Mouse (Mus musculus): ENCODE measurements around the gene Skap2. TPM values are rescaled to one million over a fixed set of nuclear protein-coding genes. Genes with fewer than 3 reads are reported as not detected.

The Skap2 gene
- 7.9 and 9.2 TPM in 2 replicates for polyA plus RNA-seq (2016; fragmentation: Nextera tagmentation; extraction: Ambion mirVana)

DNA sequence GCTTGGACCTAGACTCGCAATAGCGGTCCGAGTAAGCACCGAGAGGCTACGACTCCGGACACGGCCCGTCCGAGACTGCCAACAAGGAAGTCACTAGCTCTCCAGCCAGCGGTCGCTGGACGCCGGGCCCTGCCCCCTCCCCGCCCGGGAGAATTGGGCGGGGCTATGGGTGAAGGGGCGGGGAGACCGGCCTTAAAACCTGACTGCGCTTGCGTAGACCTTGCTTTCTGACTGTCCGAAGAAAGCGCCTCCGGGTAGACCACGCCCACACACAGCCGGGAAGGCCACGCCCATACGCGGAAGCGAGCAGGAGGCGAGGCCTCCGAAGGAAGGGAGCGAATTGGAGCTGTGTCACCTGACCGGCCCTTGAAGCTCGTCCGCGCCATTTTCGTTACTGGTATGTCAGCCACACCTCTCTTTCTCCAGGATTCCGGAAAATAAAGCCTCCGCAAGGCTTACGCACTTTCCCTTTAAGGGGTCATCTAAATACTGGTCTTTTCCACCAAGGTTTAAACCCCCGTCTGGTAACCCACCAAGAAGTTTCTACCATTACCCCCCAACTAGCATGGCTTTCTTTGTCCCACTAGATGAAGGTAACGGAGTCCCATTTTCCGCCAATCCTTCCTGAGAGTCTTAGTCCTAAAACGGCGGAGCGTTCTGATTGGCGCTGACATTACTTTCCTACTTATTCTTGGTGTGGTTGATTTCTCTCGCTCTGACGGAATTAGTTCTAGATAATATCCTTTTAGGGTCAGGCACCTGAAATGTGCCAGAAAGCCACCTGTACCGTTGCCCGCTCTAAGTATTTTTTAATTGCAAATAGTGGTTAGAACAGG, at the start of gene Skap2:
Gene Skap2 (minus strand): TSS at position 141 of the 836 bp plus-strand sequence.
- Histone ChIP-seq H3K27me3 (peaks cover 38% of the 10 kb centered on the region), H3K4me2 (replicated peaks) (peak within 1 kb of the TSS; percentile 84), H3K4me1 (no peaks in the 10 kb centered on the region), H3K9me3 (no peaks in the 10 kb centered on the region), H3K4me3 (peak within 1 kb of the TSS; percentile 56), H3K27ac (no peak within 1 kb of the TSS), H3K36me3 (no peaks in the 10 kb centered on the region), H3K9ac (peak within 1 kb of the TSS; percentile 35)
- peak; percentile 92 for ATAC-seq (ENCODE audit: insufficient number of reproducible peaks, insufficient read depth, low FRiP score, low TSS enrichment)
- under 1% methylated on average over 50 of the region's 51 CpGs for WGBS

DNA sequence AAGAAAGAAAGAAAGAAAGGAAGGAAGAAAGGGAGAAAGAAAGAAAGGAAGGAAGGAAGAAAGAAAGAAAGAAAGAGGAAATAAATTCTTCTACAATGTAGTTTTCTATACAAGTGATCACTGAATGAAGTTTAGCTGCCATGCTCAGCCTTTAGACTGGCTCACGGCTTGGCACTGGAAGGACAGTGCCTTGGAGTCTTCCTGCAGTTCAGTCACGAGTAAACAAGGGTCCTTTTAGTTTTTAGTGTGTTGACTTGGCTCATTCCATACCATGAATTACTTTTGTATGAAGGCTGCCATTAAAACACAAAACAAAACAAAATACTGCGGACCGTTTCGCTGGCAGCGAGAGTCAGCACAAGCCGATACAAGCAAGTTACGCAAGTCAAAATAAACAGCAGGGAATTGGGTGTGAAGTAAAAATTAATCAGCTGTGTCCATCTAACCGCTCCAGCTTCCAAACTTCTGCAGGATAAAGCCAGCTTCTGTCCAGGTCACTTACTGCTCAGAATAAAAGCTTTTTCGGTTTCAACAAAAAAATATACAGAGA, 46.6 kb upstream of the Skap2 start:
- H3K4me2 ChIP-seq (replicated peaks), result no peak overlapping the region
- WGBS, result 59% methylated on average over 10 of the region's 10 CpGs
- 0 out of 2 replicates have a peak, but pooled peaks cover 8% of the 10 kb centered on the region for H3K27me3 ChIP-seq
- no peak overlapping the region for H3K4me3 ChIP-seq
- no peaks in the 10 kb centered on the region for H3K36me3 ChIP-seq
- H3K4me1 ChIP-seq, result peaks cover 3% of the 10 kb centered on the region; the same call in 1 of the 2 replicates
- no peak overlapping the region for H3K9ac ChIP-seq
- no peaks in the 10 kb centered on the region for H3K9me3 ChIP-seq
- no peak for ATAC-seq (ENCODE audit: insufficient number of reproducible peaks, insufficient read depth, low FRiP score, low TSS enrichment)
- H3K27ac ChIP-seq, result no peak overlapping the region

- 73% methylated on average over 5 of the region's 5 CpGs for WGBS
- H3K4me2 ChIP-seq (replicated peaks), result no peak overlapping the region
- ATAC-seq (ENCODE audit: insufficient number of reproducible peaks, insufficient read depth, low FRiP score, low TSS enrichment), result no peak
- H3K9me3 ChIP-seq, result no peaks in the 10 kb centered on the region
- no peak overlapping the region for H3K27ac ChIP-seq
- H3K36me3 ChIP-seq, result no peaks in the 10 kb centered on the region
- H3K9ac ChIP-seq, result no peak overlapping the region
- H3K27me3 ChIP-seq, result 0 out of 2 replicates have a peak, but pooled peaks cover 8% of the 10 kb centered on the region
- peaks cover 9% of the 10 kb centered on the region for H3K4me1 ChIP-seq
- H3K4me3 ChIP-seq, result no peak overlapping the region
These were observed 45.8 kb upstream of the Skap2 start for GRCm38 (mm10) chr6:52058120-52058519.

GRCm38 (mm10) chr6:52053567-52054561, 41.5 kb upstream of the Skap2 start:
- H3K9me3 ChIP-seq, result no peaks in the 10 kb centered on the region
- H3K4me2 ChIP-seq (replicated peaks), result no peak overlapping the region
- H3K27ac ChIP-seq, result no peak overlapping the region
- no peak overlapping the region for H3K9ac ChIP-seq
- no peaks in the 10 kb centered on the region for H3K36me3 ChIP-seq
- 57% methylated on average over 15 of the region's 15 CpGs for WGBS
- H3K27me3 ChIP-seq, result 0 out of 2 replicates have a peak, but pooled peaks cover 8% of the 10 kb centered on the region
- H3K4me3 ChIP-seq, result no peak overlapping the region
- peaks cover 7% of the 10 kb centered on the region for H3K4me1 ChIP-seq
- no peak for ATAC-seq (ENCODE audit: insufficient number of reproducible peaks, insufficient read depth, low FRiP score, low TSS enrichment)

DNA sequence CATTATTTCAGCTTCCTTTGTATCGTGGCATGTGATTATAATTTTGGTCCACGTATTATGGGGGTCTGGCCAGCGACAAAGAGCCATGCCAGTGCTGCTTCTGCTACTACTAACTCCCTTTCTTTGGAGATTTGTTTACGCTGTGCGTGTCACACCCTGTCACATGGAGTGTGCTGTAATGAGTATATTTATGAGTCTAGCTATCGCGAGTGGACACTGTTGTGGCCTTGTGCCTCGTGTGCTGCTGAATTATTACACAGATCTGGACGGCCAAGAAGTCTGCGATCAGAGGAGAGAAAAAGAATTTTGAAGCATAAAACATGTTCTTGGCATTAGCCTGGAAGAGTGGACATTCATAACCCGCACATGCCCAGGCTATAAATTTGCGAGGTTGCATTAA, 37.7 kb upstream of the Skap2 start:
- ATAC-seq (ENCODE audit: insufficient number of reproducible peaks, insufficient read depth, low FRiP score, low TSS enrichment), result no peak
- Histone ChIP-seq H3K4me3 (no peak overlapping the region), H3K4me2 (replicated peaks) (no peak overlapping the region), H3K4me1 (peaks cover 6% of the 10 kb centered on the region), H3K9me3 (no peaks in the 10 kb centered on the region), H3K27me3 (no peaks in the 10 kb centered on the region), H3K27ac (no peak overlapping the region), H3K36me3 (no peaks in the 10 kb centered on the region), H3K9ac (no peak overlapping the region)
- 89% methylated on average over 12 of the region's 12 CpGs for WGBS

- Histone ChIP-seq H3K9ac (no peak overlapping the region), H3K27me3 (no peaks in the 10 kb centered on the region), H3K4me3 (no peak overlapping the region), H3K36me3 (no peaks in the 10 kb centered on the region), H3K4me1 (no peaks in the 10 kb centered on the region), H3K27ac (no peak overlapping the region), H3K9me3 (no peaks in the 10 kb centered on the region), H3K4me2 (replicated peaks) (no peak overlapping the region)
- no peak for ATAC-seq (ENCODE audit: insufficient number of reproducible peaks, insufficient read depth, low FRiP score, low TSS enrichment)
- WGBS, result 43% methylated on average over 5 of the region's 5 CpGs
These were observed 33.2 kb upstream of the Skap2 start for GRCm38 (mm10) chr6:52045517-52045916.

DNA sequence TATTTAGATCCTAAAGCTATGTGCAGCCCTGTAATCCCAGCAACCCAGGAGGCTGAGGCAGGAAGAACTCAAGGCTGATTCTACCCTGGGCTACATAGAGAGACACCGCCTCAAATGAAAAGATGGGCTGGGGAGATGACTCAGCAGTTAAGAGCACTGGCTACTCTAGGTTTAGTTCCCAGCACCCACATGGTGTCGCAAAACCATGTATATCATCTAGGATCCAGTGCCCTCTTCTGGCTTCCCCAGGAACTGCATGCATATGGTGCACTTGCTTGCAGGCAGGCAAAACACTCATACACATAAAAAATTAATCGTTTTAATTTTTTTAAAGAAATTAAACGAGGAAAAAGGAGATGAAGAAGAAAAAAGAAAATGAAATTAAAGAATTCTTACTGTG, 23.7 kb upstream of the Skap2 start:
- Histone ChIP-seq H3K4me2 (replicated peaks) (no peak overlapping the region), H3K9ac (no peak overlapping the region), H3K9me3 (no peaks in the 10 kb centered on the region), H3K4me3 (no peak overlapping the region), H3K36me3 (no peaks in the 10 kb centered on the region), H3K27me3 (no peaks in the 10 kb centered on the region), H3K4me1 (no peaks in the 10 kb centered on the region), H3K27ac (no peak overlapping the region)
- ATAC-seq (ENCODE audit: insufficient number of reproducible peaks, insufficient read depth, low FRiP score, low TSS enrichment), result no peak
- 87% methylated on average over 4 of the region's 4 CpGs for WGBS

DNA sequence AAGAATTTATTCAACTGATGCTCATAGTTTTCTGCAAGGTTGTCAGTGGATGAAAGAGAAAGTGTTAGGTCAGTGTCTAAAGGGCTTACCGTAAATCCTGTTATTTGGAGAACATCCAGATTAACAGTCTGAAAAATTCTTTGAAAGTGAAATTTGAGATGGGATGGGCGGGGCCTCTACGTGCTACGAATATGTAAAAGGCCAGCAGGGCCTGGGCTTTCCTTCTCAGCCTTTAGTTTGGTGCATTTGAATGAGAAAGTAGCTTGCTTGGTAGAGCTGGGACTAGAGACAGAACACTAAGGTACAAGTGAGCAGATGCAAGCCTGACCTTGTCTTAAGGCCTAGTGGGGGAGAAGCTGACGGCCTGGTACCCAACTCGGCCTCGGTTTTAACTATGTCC, 18.8 kb upstream of the Skap2 start:
- no peak overlapping the region for H3K4me2 ChIP-seq (replicated peaks)
- H3K36me3 ChIP-seq, result no peaks in the 10 kb centered on the region
- H3K9me3 ChIP-seq, result no peaks in the 10 kb centered on the region
- no peak overlapping the region for H3K27ac ChIP-seq
- no peaks in the 10 kb centered on the region for H3K4me1 ChIP-seq
- H3K4me3 ChIP-seq, result no peak overlapping the region
- no peak for ATAC-seq (ENCODE audit: insufficient number of reproducible peaks, insufficient read depth, low FRiP score, low TSS enrichment)
- no peaks in the 10 kb centered on the region for H3K27me3 ChIP-seq
- H3K9ac ChIP-seq, result no peak overlapping the region
- 44% methylated on average over 7 of the region's 7 CpGs for WGBS

- Histone ChIP-seq H3K4me3 (no peak overlapping the region), H3K9ac (no peak overlapping the region), H3K27ac (no peak overlapping the region), H3K36me3 (no peaks in the 10 kb centered on the region), H3K9me3 (no peaks in the 10 kb centered on the region), H3K4me1 (peaks cover 3% of the 10 kb centered on the region; the same call in 1 of the 2 replicates), H3K4me2 (replicated peaks) (no peak overlapping the region), H3K27me3 (no peaks in the 10 kb centered on the region)
- ATAC-seq (ENCODE audit: insufficient number of reproducible peaks, insufficient read depth, low FRiP score, low TSS enrichment), result no peak
- 89% methylated on average over 7 of the region's 7 CpGs for WGBS
These were observed 15.8 kb upstream of the Skap2 start for GRCm38 (mm10) chr6:52028131-52028530.

- no peak overlapping the region for H3K9ac ChIP-seq
- WGBS, result 78% methylated on average over 4 of the region's 4 CpGs
- ATAC-seq (ENCODE audit: insufficient number of reproducible peaks, insufficient read depth, low FRiP score, low TSS enrichment), result no peak
These were observed 14.8 kb upstream of the Skap2 start for GRCm38 (mm10) chr6:52027181-52027580.

DNA sequence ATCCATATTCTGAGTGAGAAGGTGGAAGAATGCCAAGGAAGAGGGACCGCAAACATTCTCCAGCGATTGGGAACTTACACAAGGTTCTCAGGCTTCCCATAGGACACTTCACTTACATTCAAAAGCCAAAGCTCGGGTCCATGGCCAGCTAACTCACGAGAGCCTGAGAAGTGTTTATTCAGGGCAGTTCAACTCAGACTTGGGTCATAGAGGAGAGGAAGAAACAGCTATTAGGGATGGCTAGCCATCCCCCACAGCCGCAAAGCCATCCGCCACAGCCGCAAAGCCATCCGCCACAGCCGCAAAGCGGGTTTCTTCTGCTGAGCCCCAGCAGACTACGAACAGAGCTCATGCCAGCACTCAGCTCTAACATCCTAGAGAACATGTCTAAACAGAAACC, 13.9 kb upstream of the Skap2 start:
- Histone ChIP-seq H3K9me3 (no peaks in the 10 kb centered on the region), H3K27me3 (no peaks in the 10 kb centered on the region), H3K4me3 (no peak overlapping the region), H3K36me3 (no peaks in the 10 kb centered on the region), H3K9ac (no peak overlapping the region), H3K4me2 (replicated peaks) (no peak overlapping the region), H3K27ac (no peak overlapping the region), H3K4me1 (peaks cover 3% of the 10 kb centered on the region; the same call in 1 of the 2 replicates)
- ATAC-seq (ENCODE audit: insufficient number of reproducible peaks, insufficient read depth, low FRiP score, low TSS enrichment), result no peak
- 84% methylated on average over 11 of the region's 11 CpGs for WGBS

More at GRCm38 (mm10) chr6:52027181-52027580, 14.8 kb upstream of the Skap2 start:
- H3K27me3 ChIP-seq, result no peaks in the 10 kb centered on the region
- H3K4me2 ChIP-seq (replicated peaks), result no peak overlapping the region
- H3K4me3 ChIP-seq, result no peak overlapping the region
- H3K27ac ChIP-seq, result no peak overlapping the region
- no peaks in the 10 kb centered on the region for H3K36me3 ChIP-seq
- peaks cover 3% of the 10 kb centered on the region; the same call in 1 of the 2 replicates for H3K4me1 ChIP-seq
- no peaks in the 10 kb centered on the region for H3K9me3 ChIP-seq
